Mouse (Mus musculus) spleen, adult 2 months (tissue): ENCODE measurements at regions not wholly inside any gene's neighbourhood (a gene's known extent, or its start where the extent isn't known, plus 50 kb on each side); places are given as distances from the start of the nearest gene placed in this dataset.

Experiments used
- CTCF ChIP-seq: fragments of 200-500 bp; IDR thresholded peaks from 2 replicates; pipeline ENCODE4 v1.5.1; 2011; ENCODE audit warnings: mild to moderate bottlenecking, inconsistent platforms; ENCODE audit not compliant: insufficient read depth, insufficient read length, insufficient replicate concordance; ENCODE audit errors: extremely low read depth
- POLR2A ChIP-seq: fragments of 200-500 bp; IDR thresholded peaks from 2 replicates; pipeline ENCODE4 v1.6.1; 2011; ENCODE audit warnings: low read depth, low read length, inconsistent platforms

DNA sequence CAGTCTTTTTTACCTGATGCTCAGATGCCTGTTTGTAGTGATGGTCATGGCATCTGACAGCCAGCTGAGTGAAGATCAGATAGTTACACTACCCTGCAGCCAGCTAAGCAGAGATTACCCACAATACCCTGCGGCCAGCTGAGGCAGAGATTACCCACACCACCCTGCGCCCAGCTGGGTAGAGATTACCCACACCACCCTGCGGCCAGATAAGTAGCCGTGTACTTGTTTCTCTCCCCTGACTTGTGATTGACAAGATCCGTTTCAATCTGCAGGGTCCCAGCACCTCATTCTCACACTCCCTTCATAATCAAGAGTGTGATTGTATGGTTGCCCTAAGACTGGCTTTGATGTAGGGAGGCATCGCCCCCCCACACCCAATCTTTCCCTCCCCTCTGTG is 195.9 kb upstream of the Kif2a start:
- TF ChIP-seq CTCF (no peak), POLR2A (no peak)
